Mouse (Mus musculus) left cerebral cortex, adult 18-20 months (tissue): ENCODE data around the gene Pdpn. TPM values are rescaled to one million over a fixed set of nuclear protein-coding genes. Genes with fewer than 3 reads are reported as not detected.

Experiments used
- DNase-seq, 2 experiments: peaks; one replicate each; pipeline ENCODE4 v3.0.0; 2021 to 2022; ENCODE audit warnings: low spot score in 2 of 2, mixed read lengths in 1 of 2
- total RNA-seq, 2 experiments: library from RNA; stranded (reverse); gene quantifications; 2 replicates each; pipeline ENCODE4 v1.2.3; 2021

Gene Pdpn
- total RNA-seq, 2 experiments from 2014 or later = 15.2 to 16.0 TPM

- DNase-seq = no peak
These were observed 837 bp upstream of the Pdpn start for GRCm38 (mm10) chr4:143300113-143300688.

GRCm38 (mm10) chr4:143298431-143299315, 691 bp downstream of the Pdpn start:
- DNase-seq = no peak

- no peak for DNase-seq
These were observed 2.3 kb downstream of the Pdpn start for GRCm38 (mm10) chr4:143297016-143297556.

- no peak for DNase-seq
These were observed 3.2 kb downstream of the Pdpn start for GRCm38 (mm10) chr4:143296153-143296552.

- no peak for DNase-seq
These were observed 5.0 kb downstream of the Pdpn start for GRCm38 (mm10) chr4:143294324-143294723.

- no peak for DNase-seq
These were observed 10.5 kb downstream of the Pdpn start for GRCm38 (mm10) chr4:143288880-143289279.

GRCm38 (mm10) chr4:143288473-143288872, 10.9 kb downstream of the Pdpn start:
- no peak for DNase-seq

- DNase-seq = no peak
These were observed 12.3 kb downstream of the Pdpn start for GRCm38 (mm10) chr4:143287065-143287464.

- DNase-seq = peak in 1 of 2 experiments; percentile 12
These were observed 19.2 kb downstream of the Pdpn start for GRCm38 (mm10) chr4:143280166-143280565.

- DNase-seq = no peak
These were observed 19.7 kb downstream of the Pdpn start for GRCm38 (mm10) chr4:143279661-143280060.

- no peak for DNase-seq
These were observed 20.3 kb downstream of the Pdpn start for GRCm38 (mm10) chr4:143279016-143279415.

- DNase-seq = peak; percentile 23 to 33
These were observed 20.9 kb downstream of the Pdpn start for GRCm38 (mm10) chr4:143278429-143278871.

- DNase-seq = no peak
These were observed 22.0 kb downstream of the Pdpn start for GRCm38 (mm10) chr4:143277319-143277718.

- DNase-seq = no peak
These were observed 27.8 kb downstream of the Pdpn start for GRCm38 (mm10) chr4:143271571-143271970.

GRCm38 (mm10) chr4:143270903-143271302, 28.5 kb downstream of the Pdpn start:
- no peak for DNase-seq

GRCm38 (mm10) chr4:143262696-143263095, 36.7 kb downstream of the Pdpn start:
- no peak for DNase-seq

- no peak for DNase-seq
These were observed 39.5 kb downstream of the Pdpn start for GRCm38 (mm10) chr4:143259718-143260349.

- peak; percentile 39 to 50 for DNase-seq
These were observed 40.8 kb downstream of the Pdpn start for GRCm38 (mm10) chr4:143258517-143258916.

GRCm38 (mm10) chr4:143257971-143258370, 41.4 kb downstream of the Pdpn start:
- no peak for DNase-seq

- no peak for DNase-seq
These were observed 43.8 kb downstream of the Pdpn start for GRCm38 (mm10) chr4:143255541-143255940.

GRCm38 (mm10) chr4:143253356-143253755, 46.0 kb downstream of the Pdpn start:
- DNase-seq = no peak

GRCm38 (mm10) chr4:143248050-143248449, 51.3 kb downstream of the Pdpn start:
- no peak for DNase-seq
